Mouse (Mus musculus) heart, postnatal 0 days (tissue): ENCODE measurements around the gene Heg1.

Source experiments
- CTCF ChIP-seq: IDR thresholded peaks from 2 replicates; pipeline ENCODE4 v1.5.1; 2016; ENCODE audit warnings: antibody characterized with exemption, control low read depth, low read depth
- EP300 ChIP-seq: IDR thresholded peaks from 2 replicates; pipeline ENCODE4 v1.6.1; 2016; ENCODE audit warnings: antibody characterized with exemption, low read depth

DNA sequence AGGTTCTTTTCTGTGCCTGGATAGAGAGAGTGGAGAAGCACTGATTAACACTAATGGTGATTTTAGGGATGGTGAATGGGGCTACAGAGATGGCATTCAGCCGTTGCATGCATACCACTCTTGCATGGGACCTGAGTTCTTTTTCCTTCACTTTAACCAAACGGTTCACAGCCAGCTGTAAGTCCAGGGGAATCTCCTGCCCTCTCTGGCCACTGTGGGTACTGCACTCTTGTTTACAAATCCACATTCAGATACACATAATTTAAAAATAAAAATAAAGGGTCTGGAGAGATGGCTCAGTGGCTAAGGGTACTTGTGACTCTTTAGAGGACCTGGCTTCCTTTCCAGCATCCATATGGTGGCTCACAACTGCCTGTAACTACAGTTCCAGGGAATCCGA lies 39.8 kb downstream of the Heg1 start:
- peak; percentile 36 for TF ChIP-seq CTCF
- TF ChIP-seq EP300 = no peak
